ENCODE assay signal across 24 mouse cellular contexts in genomic region chr15:98849956-98850600, GRCm38 (mm10). TPM values are rescaled to one million over a fixed set of nuclear protein-coding genes. Genes with fewer than 3 reads are reported as not detected.
DNase-seq lines count a peak whose midpoint lies in the region; ATAC-seq and TF ChIP-seq lines count a peak whose summit lies in the region.
"Had no signal": no experiment of that assay in that cellular context is flagged by ENCODE, and none has a peak within 500 bp of the region (broad histone marks: within the 10 kb centered on the region; RNA-seq: fewer than 3 reads in every experiment).

No protein-coding gene starts in this region.

- peaks cover 51% of the 10 kb centered on the region for H3K36me3 ChIP-seq in forebrain, embryonic 11.5 days (ENCODE audit: control insufficient read depth, insufficient read depth, low read length)
- peaks cover 100% of the 10 kb centered on the region for H3K36me3 ChIP-seq in forebrain, embryonic 10.5 days (replicated peaks)
- H3K36me3 ChIP-seq in midbrain, embryonic 13.5 days = peaks cover 100% of the 10 kb centered on the region
- H3K36me3 ChIP-seq in midbrain, embryonic 14.5 days (ENCODE audit: control insufficient read depth, insufficient read depth, low read length) = peaks cover 100% of the 10 kb centered on the region
- peaks cover 55% of the 10 kb centered on the region for H3K36me3 ChIP-seq in myocyte (ENCODE audit: control insufficient read depth, insufficient read depth)

- no peak for TF ChIP-seq POLR2A in myocyte (IDR thresholded peaks at IDR 0.05; ENCODE audit: insufficient read length, low read depth)

- no peaks in the 10 kb centered on the region for H3K9me3 ChIP-seq in forebrain, embryonic 11.5 days (ENCODE audit: control insufficient read depth, low read length)
- no peaks in the 10 kb centered on the region for H3K9me3 ChIP-seq in forebrain, embryonic 10.5 days
- H3K9me3 ChIP-seq in midbrain, embryonic 13.5 days = no peaks in the 10 kb centered on the region
- no peaks in the 10 kb centered on the region for H3K9me3 ChIP-seq in midbrain, embryonic 14.5 days (ENCODE audit: control insufficient read depth, low read length)
- H3K9me3 ChIP-seq: embryonic facial prominence, embryonic 10.5 days; embryonic facial prominence, embryonic 12.5 days; forebrain, embryonic 13.5 days; forebrain, embryonic 15.5 days; G1E had no signal

- no peak overlapping the region for H3K4me3 ChIP-seq in forebrain, embryonic 11.5 days (ENCODE audit: low read depth, low read length)
- H3K4me3 ChIP-seq in forebrain, embryonic 10.5 days = no peak overlapping the region
- no peak overlapping the region for H3K4me3 ChIP-seq in midbrain, embryonic 13.5 days (replicated peaks)
- no peak overlapping the region for H3K4me3 ChIP-seq in midbrain, embryonic 14.5 days (replicated peaks; ENCODE audit: low read depth, low read length)
- H3K4me3 ChIP-seq in myocyte = no peak overlapping the region
- H3K4me3 ChIP-seq: embryonic facial prominence, embryonic 10.5 days; embryonic facial prominence, embryonic 12.5 days; forebrain, embryonic 13.5 days; forebrain, embryonic 15.5 days had no signal

- no peak overlapping the region for H3K4me2 ChIP-seq in forebrain, embryonic 11.5 days (ENCODE audit: low read depth, low read length, severe bottlenecking)
- no peak overlapping the region for H3K4me2 ChIP-seq in midbrain, embryonic 13.5 days (replicated peaks)
- no peak overlapping the region for H3K4me2 ChIP-seq in midbrain, embryonic 14.5 days (ENCODE audit: low read length)
- no peak overlapping the region for H3K4me2 ChIP-seq in myocyte (ENCODE audit: low read depth)
- H3K4me2 ChIP-seq: embryonic facial prominence, embryonic 12.5 days; forebrain, embryonic 13.5 days; forebrain, embryonic 15.5 days had no signal

- no peaks in the 10 kb centered on the region for H3K27me3 ChIP-seq in forebrain, embryonic 11.5 days (ENCODE audit: control insufficient read depth, insufficient read depth, low read length)
- no peaks in the 10 kb centered on the region for H3K27me3 ChIP-seq in forebrain, embryonic 10.5 days (ENCODE audit: poor library complexity, severe bottlenecking)
- no peaks in the 10 kb centered on the region for H3K27me3 ChIP-seq in midbrain, embryonic 13.5 days
- H3K27me3 ChIP-seq in midbrain, embryonic 14.5 days (ENCODE audit: control insufficient read depth, insufficient read depth, low read length) = no peaks in the 10 kb centered on the region
- H3K27me3 ChIP-seq in myocyte (ENCODE audit: control insufficient read depth, insufficient read depth, insufficient read length) = no peaks in the 10 kb centered on the region
- H3K27me3 ChIP-seq: CH12.LX; embryonic facial prominence, embryonic 12.5 days; forebrain, embryonic 13.5 days; forebrain, embryonic 15.5 days; Patski had no signal

- peaks cover 14% of the 10 kb centered on the region for H3K79me2 ChIP-seq in myocyte (ENCODE audit: control insufficient read depth, insufficient read depth)

- DNase-seq in adrenal gland, adult 2 months = peak; percentile 70
- DNase-seq in adrenal gland, postnatal 10 days = no peak
- DNase-seq in forebrain, embryonic 11.5 days (ENCODE audit: low spot score) = peak; percentile 45
- no peak for DNase-seq in forebrain, embryonic 10.5 days (ENCODE audit: extremely low spot score, low spot score)
- DNase-seq in midbrain, embryonic 14.5 days = no peak
- DNase-seq: B cell, adult 2 months; cerebellum, adult 11-12 months; cerebellum, adult 9-10 months; cerebellum, postnatal 10 days; forebrain, postnatal 0 days had no signal

- no peak overlapping the region for H3ac ChIP-seq in myocyte (ENCODE audit: control insufficient read depth, insufficient read length)

- 92% methylated on average over 16 of the region's 16 CpGs for WGBS in forebrain, embryonic 11.5 days
- WGBS in forebrain, embryonic 10.5 days = 90% methylated on average over 16 of the region's 16 CpGs
- 94% methylated on average over 16 of the region's 16 CpGs for WGBS in midbrain, embryonic 13.5 days
- 89% methylated on average over 16 of the region's 16 CpGs for WGBS in midbrain, embryonic 14.5 days

- ATAC-seq in forebrain, embryonic 11.5 days (replicated peaks; ENCODE audit: low FRiP score) = no peak
- no peak for ATAC-seq in midbrain, embryonic 13.5 days
- no peak for ATAC-seq in midbrain, embryonic 14.5 days (ENCODE audit: low FRiP score, low TSS enrichment)
- ATAC-seq: activated CD4-positive, CD25-positive, alpha-beta regulatory T cell, adult 4 months; CD4-positive, CD25-positive, alpha-beta regulatory T cell, adult 4 months; forebrain, embryonic 13.5 days; forebrain, embryonic 15.5 days; forebrain, postnatal 0 days; Patski had no signal

- H3K27ac ChIP-seq in forebrain, embryonic 11.5 days (ENCODE audit: low read depth, low read length) = no peak overlapping the region
- H3K27ac ChIP-seq in forebrain, embryonic 10.5 days = no peak overlapping the region
- H3K27ac ChIP-seq in midbrain, embryonic 13.5 days = no peak overlapping the region
- H3K27ac ChIP-seq in midbrain, embryonic 14.5 days (replicated peaks; ENCODE audit: low read depth, low read length) = no peak overlapping the region
- H3K27ac ChIP-seq: embryonic facial prominence, embryonic 10.5 days; embryonic facial prominence, embryonic 12.5 days; forebrain, embryonic 13.5 days; forebrain, embryonic 15.5 days had no signal

- H3K4me1 ChIP-seq in forebrain, embryonic 11.5 days (replicated peaks; ENCODE audit: control insufficient read depth, insufficient read depth, low read length) = no peaks in the 10 kb centered on the region
- H3K4me1 ChIP-seq in forebrain, embryonic 10.5 days = no peaks in the 10 kb centered on the region
- no peaks in the 10 kb centered on the region for H3K4me1 ChIP-seq in midbrain, embryonic 13.5 days (replicated peaks)
- H3K4me1 ChIP-seq in midbrain, embryonic 14.5 days (ENCODE audit: control insufficient read depth, insufficient read depth, low read length) = no peaks in the 10 kb centered on the region
- H3K4me1 ChIP-seq: embryonic facial prominence, embryonic 10.5 days; embryonic facial prominence, embryonic 12.5 days; forebrain, embryonic 13.5 days; forebrain, embryonic 15.5 days had no signal

- H3K9ac ChIP-seq in forebrain, embryonic 11.5 days (ENCODE audit: low read length) = no peak overlapping the region
- 0 out of 2 replicates have a peak overlapping the region, but pooled peaks have one; percentile 20 for H3K9ac ChIP-seq in midbrain, embryonic 13.5 days (replicated peaks)
- H3K9ac ChIP-seq in midbrain, embryonic 14.5 days (replicated peaks; ENCODE audit: low read length) = no peak overlapping the region
- H3K9ac ChIP-seq: embryonic facial prominence, embryonic 12.5 days; forebrain, embryonic 13.5 days; forebrain, embryonic 15.5 days; forebrain, postnatal 0 days had no signal

RNA-seq across cellular contexts. Expression of gene Prkag1, which starts 18.8 kb away (rescaled TPM):
- total RNA-seq in adrenal gland, adult 2 months (2021) = 10 to 100 TPM; 77.1 to 79.8 TPM
- polyA plus RNA-seq in adrenal gland, adult 2 months (2012; rRNA removed) = 54.9 and 57.3 TPM in 2 replicates
- 10 to 100 TPM; 65.7 to 71.5 TPM for total RNA-seq in adrenal gland, postnatal 10 days (2021)
- 89.4 and 92.5 TPM in 2 replicates for polyA plus RNA-seq in forebrain, embryonic 11.5 days (2014; fragmentation: Nextera tagmentation; extraction: Ambion mirVana)
- 90.4 and 93.5 TPM in 2 replicates for polyA plus RNA-seq in forebrain, embryonic 10.5 days (2016; fragmentation: Nextera tagmentation; extraction: Ambion mirVana)
- polyA plus RNA-seq in midbrain, embryonic 13.5 days (2015; fragmentation: Nextera tagmentation; extraction: Ambion mirVana) = 83.3 and 89.9 TPM in 2 replicates
- polyA plus RNA-seq in midbrain, embryonic 14.5 days (2014; fragmentation: Nextera tagmentation; extraction: Ambion mirVana) = 56.5 and 72.8 TPM in 2 replicates
- polyA plus RNA-seq in myocyte (2012; fragmentation: generic; extraction: Trizol) = 99.7 TPM

RNA-seq across cellular contexts. Expression of gene Kmt2d, which starts 20.9 kb away (rescaled TPM):
- total RNA-seq in adrenal gland, adult 2 months (2021) = 10 to 100 TPM; 36.8 to 58.2 TPM
- polyA plus RNA-seq in adrenal gland, adult 2 months (2012; rRNA removed) = 21.0 and 22.3 TPM in 2 replicates
- total RNA-seq in adrenal gland, postnatal 10 days (2021) = 10 to 100 TPM; 47.5 to 64.2 TPM
- polyA plus RNA-seq in forebrain, embryonic 11.5 days (2014; fragmentation: Nextera tagmentation; extraction: Ambion mirVana) = 20.1 and 20.6 TPM in 2 replicates
- 10.8 and 11.8 TPM in 2 replicates for polyA plus RNA-seq in forebrain, embryonic 10.5 days (2016; fragmentation: Nextera tagmentation; extraction: Ambion mirVana)
- polyA plus RNA-seq in midbrain, embryonic 13.5 days (2015; fragmentation: Nextera tagmentation; extraction: Ambion mirVana) = 13.1 and 13.9 TPM in 2 replicates
- 13.6 and 16.0 TPM in 2 replicates for polyA plus RNA-seq in midbrain, embryonic 14.5 days (2014; fragmentation: Nextera tagmentation; extraction: Ambion mirVana)
- 27.1 TPM for polyA plus RNA-seq in myocyte (2012; fragmentation: generic; extraction: Trizol)

RNA-seq across cellular contexts. Expression of gene Ddn, which starts 40.8 kb away (rescaled TPM):
- under 1 TPM in 1 of 2 experiments, not detected in 1; 0.35 TPM for total RNA-seq in adrenal gland, adult 2 months (2021)
- polyA plus RNA-seq in adrenal gland, adult 2 months (2012; rRNA removed) = 0.03 and 0.08 TPM in 2 replicates
- under 1 TPM; 0.09 to 0.21 TPM for total RNA-seq in adrenal gland, postnatal 10 days (2021)
- not detected in 2 replicates for polyA plus RNA-seq in forebrain, embryonic 11.5 days (2014; fragmentation: Nextera tagmentation; extraction: Ambion mirVana)
- 0.10 TPM in 1 of 2 replicates, not detected in the other for polyA plus RNA-seq in forebrain, embryonic 10.5 days (2016; fragmentation: Nextera tagmentation; extraction: Ambion mirVana)
- 0.50 and 1.2 TPM in 2 replicates for polyA plus RNA-seq in midbrain, embryonic 13.5 days (2015; fragmentation: Nextera tagmentation; extraction: Ambion mirVana)
- polyA plus RNA-seq in midbrain, embryonic 14.5 days (2014; fragmentation: Nextera tagmentation; extraction: Ambion mirVana) = 0.57 and 0.66 TPM in 2 replicates
- polyA plus RNA-seq in myocyte (2012; fragmentation: generic; extraction: Trizol) = 0.11 TPM
- total RNA-seq: adrenal gland, adult 18-20 months; adrenal gland, postnatal 14 days had no signal
- polyA plus RNA-seq: activated CD4-positive, CD25-positive, alpha-beta regulatory T cell, adult 4 months; CD4-positive, CD25-positive, alpha-beta regulatory T cell, adult 4 months; embryonic facial prominence, embryonic 10.5 days; embryonic facial prominence, embryonic 14.5 days; Patski had no signal

RNA-seq across cellular contexts. Expression of gene Rhebl1, which starts 44.3 kb away (rescaled TPM):
- 1 to 10 TPM in 1 of 2 experiments, under 1 TPM in 1; 0.69 to 3.6 TPM for total RNA-seq in adrenal gland, adult 2 months (2021)
- polyA plus RNA-seq in adrenal gland, adult 2 months (2012; rRNA removed) = 1.3 and 2.0 TPM in 2 replicates
- total RNA-seq in adrenal gland, postnatal 10 days (2021) = 1 to 10 TPM; 2.6 to 4.5 TPM
- 12.5 and 14.1 TPM in 2 replicates for polyA plus RNA-seq in forebrain, embryonic 11.5 days (2014; fragmentation: Nextera tagmentation; extraction: Ambion mirVana)
- polyA plus RNA-seq in forebrain, embryonic 10.5 days (2016; fragmentation: Nextera tagmentation; extraction: Ambion mirVana) = 22.2 and 25.9 TPM in 2 replicates
- 33.0 and 33.9 TPM in 2 replicates for polyA plus RNA-seq in midbrain, embryonic 13.5 days (2015; fragmentation: Nextera tagmentation; extraction: Ambion mirVana)
- 23.7 and 31.9 TPM in 2 replicates for polyA plus RNA-seq in midbrain, embryonic 14.5 days (2014; fragmentation: Nextera tagmentation; extraction: Ambion mirVana)
- 7.6 TPM for polyA plus RNA-seq in myocyte (2012; fragmentation: generic; extraction: Trizol)

RNA-seq across cellular contexts. Expression of gene Dhh, which starts 48.3 kb away (rescaled TPM):
- 1 to 10 TPM; 2.3 to 3.5 TPM for total RNA-seq in adrenal gland, adult 2 months (2021)
- polyA plus RNA-seq in adrenal gland, adult 2 months (2012; rRNA removed) = 3.1 and 3.8 TPM in 2 replicates
- total RNA-seq in adrenal gland, postnatal 10 days (2021) = 1 to 10 TPM; 2.6 to 3.2 TPM
- 0.28 and 0.29 TPM in 2 replicates for polyA plus RNA-seq in forebrain, embryonic 11.5 days (2014; fragmentation: Nextera tagmentation; extraction: Ambion mirVana)
- 0.24 and 0.48 TPM in 2 replicates for polyA plus RNA-seq in forebrain, embryonic 10.5 days (2016; fragmentation: Nextera tagmentation; extraction: Ambion mirVana)
- polyA plus RNA-seq in midbrain, embryonic 13.5 days (2015; fragmentation: Nextera tagmentation; extraction: Ambion mirVana) = 0.48 and 0.82 TPM in 2 replicates
- 0.36 and 0.57 TPM in 2 replicates for polyA plus RNA-seq in midbrain, embryonic 14.5 days (2014; fragmentation: Nextera tagmentation; extraction: Ambion mirVana)
- 0.11 TPM for polyA plus RNA-seq in myocyte (2012; fragmentation: generic; extraction: Trizol)
- total RNA-seq: CH12.LX had no signal
- polyA plus RNA-seq: CD4-positive, CD25-positive, alpha-beta regulatory T cell, adult 4 months; G1E; Patski had no signal

Comparison
In these comparisons a context has a peak if more than half of its experiments do, and no peak if none do; other contexts are left out.
1. DNase-seq: peak in adrenal gland, adult 2 months (single experiment) and forebrain, embryonic 11.5 days (single experiment); none in adrenal gland, postnatal 10 days (single experiment), forebrain, embryonic 10.5 days (single experiment) and midbrain, embryonic 14.5 days (single experiment).